Mouse (Mus musculus) megakaryocyte, embryonic 14.5 days (primary cell): ENCODE measurements at regions not wholly inside any gene's neighbourhood (a gene's known extent, or its start where the extent isn't known, plus 50 kb on each side); places are given as distances from the start of the nearest gene placed in this dataset.

Experiments
- FLI1 ChIP-seq: IDR thresholded peaks from 2 replicates; pipeline ENCODE4 v1.6.1; 2012; ENCODE audit warnings: low read length, inconsistent platforms, mixed read lengths
- GATA1 ChIP-seq: IDR thresholded peaks from 3 replicates; pipeline ENCODE4 v1.6.1; 2012; ENCODE audit warnings: mixed read lengths, low read length, inconsistent platforms, borderline replicate concordance

DNA sequence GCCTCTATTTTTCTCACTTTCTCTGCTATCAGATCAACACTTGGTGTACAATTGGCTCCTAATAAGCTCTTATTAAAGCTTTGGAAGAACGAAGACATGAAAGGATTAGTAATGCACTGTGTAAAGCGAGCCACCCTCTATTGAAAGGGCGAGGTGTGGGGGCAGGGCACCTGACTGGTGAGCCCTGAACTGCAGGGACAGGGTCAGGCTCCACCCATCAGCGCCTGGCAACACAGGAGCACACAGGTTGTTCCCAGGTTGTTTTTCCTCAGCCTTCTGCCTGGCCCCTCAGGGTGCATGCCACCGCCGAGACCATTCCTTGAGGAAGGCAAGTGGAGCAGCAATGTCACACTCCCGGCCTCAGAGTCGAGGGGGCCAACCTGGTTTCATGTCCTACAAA, 87.3 kb upstream of the Synm start:
- TF ChIP-seq GATA1 (no peak), FLI1 (no peak)
